Mouse (Mus musculus) liver, embryonic 14.5 days (tissue): Measurements from ENCODE around the gene Hmg20b. TPM values are rescaled to one million over a fixed set of nuclear protein-coding genes. Genes with fewer than 3 reads are reported as not detected.
A peak's percentile ranks its signal among the peaks of the same experiment; 100 is the strongest.

Experiments
- ATAC-seq: fragments of 200-750 bp; cut with Nextera tagmentation; 2 replicates; pipeline ENCODE4 v1.8.0; 2017; ENCODE audit warnings: moderate number of reproducible peaks, mild to moderate bottlenecking, moderate library complexity; ENCODE audit not compliant: insufficient read depth
- DNase-seq, 3 experiments: peaks; one replicate each; pipeline ENCODE4 v3.0.0-alpha.2; 2012 to 2013; ENCODE audit warnings: low read depth in 3 of 3, low spot score in 3 of 3
- H3K27ac ChIP-seq: fragments of 300-500 bp; sonication (generic); 2 replicates; pipeline ENCODE4 v1.5.1; 2014; ENCODE audit warnings: moderate library complexity, mild to moderate bottlenecking, control low read depth, inconsistent platforms
- H3K27me3 ChIP-seq: fragments of 300-500 bp; sonication (generic); 2 replicates; pipeline ENCODE4 v1.6.1; 2014; ENCODE audit warnings: mild to moderate bottlenecking, low read length, moderate library complexity; ENCODE audit not compliant: control insufficient read depth, insufficient read depth
- H3K36me3 ChIP-seq: fragments of 300-500 bp; sonication (generic); replicated peaks from 2 replicates; pipeline ENCODE4 v1.6.1; 2014; ENCODE audit warnings: low read depth; ENCODE audit not compliant: control insufficient read depth, insufficient read depth
- H3K4me1 ChIP-seq, 2 experiments: fragments of 200-500 bp in 1 of 2; fragments of 300-500 bp in 1 of 2; sonication (generic) in 1 of 2; replicated peaks; 2 replicates each; pipeline ENCODE4 v1.6.1; 2012 to 2014; ENCODE audit warnings: antibody characterized with exemption in 1 of 2, inconsistent platforms in 1 of 2, low read length in 1 of 2; ENCODE audit not compliant: control insufficient read depth in 2 of 2, insufficient read depth in 2 of 2
- H3K4me2 ChIP-seq: fragments of 300-500 bp; sonication (generic); 2 replicates; pipeline ENCODE4 v1.6.1; 2014; ENCODE audit warnings: low read depth, mild to moderate bottlenecking, control low read depth, moderate library complexity
- H3K4me3 ChIP-seq, 2 experiments: fragments of 200-500 bp in 1 of 2; fragments of 300-500 bp in 1 of 2; sonication (generic) in 1 of 2; 2 replicates each; pipeline ENCODE4 v1.5.1; 2012 to 2014; ENCODE audit warnings: low read depth in 2 of 2, low read length in 2 of 2, mild to moderate bottlenecking in 2 of 2, control low read depth in 1 of 2, inconsistent platforms in 1 of 2, moderate library complexity in 1 of 2; ENCODE audit not compliant: insufficient read depth in 1 of 2
- H3K9ac ChIP-seq: fragments of 300-500 bp; sonication (generic); replicated peaks from 2 replicates; pipeline ENCODE4 v1.6.1; 2014; ENCODE audit warnings: mild to moderate bottlenecking, control low read depth, moderate library complexity
- H3K9me3 ChIP-seq: fragments of 300-500 bp; sonication (generic); 2 replicates; pipeline ENCODE4 v1.6.1; 2016; ENCODE audit warnings: low read length, mixed read lengths; ENCODE audit not compliant: control insufficient read depth
- CTCF ChIP-seq: IDR thresholded peaks from 2 replicates; pipeline ENCODE4 v1.5.1; 2016; ENCODE audit warnings: antibody characterized with exemption, low read depth, control low read depth
- EP300 ChIP-seq: IDR thresholded peaks from 2 replicates; pipeline ENCODE4 v1.6.1; 2016; ENCODE audit warnings: antibody characterized with exemption, low read depth
- WGBS: fragments of 180-500 bp; shearing (Covaris S2); extraction: QIAGEN DNeasy Blood & Tissue Kit; methylation state at CpG from one replicate; pipeline ENCODE4 v1.1.7; 2014; ENCODE audit not compliant: insufficient replicate concordance; 5-methylcytosine and 5-hydroxymethylcytosine counted together
- polyA plus RNA-seq, 2 experiments: library from polyadenylated mRNA; depleted of rRNA in 1 of 2; stranded (reverse) in 1 of 2; unstranded in 1 of 2; fragments of >200 nt; fragmentation: Nextera tagmentation in 1 of 2; extraction: Ambion mirVana in 1 of 2; gene quantifications; 2 replicates each; pipeline versions ENCODE4 v1.2.1 to v1.2.3; 2012 to 2014

Hmg20b gene
- polyA plus RNA-seq, 2 experiments = 20.3 to 24.9 TPM

- Histone ChIP-seq H3K27ac (no peak overlapping the region), H3K27me3 (no peaks in the 10 kb centered on the region), H3K4me3 (peak overlapping the region; percentile 87 to 98; a peak in 3 of 4 replicates), H3K36me3 (peaks cover 11% of the 10 kb centered on the region), H3K4me1 (peaks cover 30 to 32% of the 10 kb centered on the region in 2 experiments), H3K4me2 (peak overlapping the region; percentile 93), H3K9ac (peak overlapping the region; percentile 92; the same call in 1 of the 2 replicates), H3K9me3 (no peaks in the 10 kb centered on the region)
- no peak for TF ChIP-seq CTCF
- TF ChIP-seq EP300 = no peak
- 62% methylated on average over 22 of the region's 22 CpGs for WGBS
- no peak for ATAC-seq
- no peak for DNase-seq
These were observed 35.5 kb upstream of the Hmg20b start for GRCm38 (mm10) chr10:81385603-81386306.

- DNase-seq (no peak), ATAC-seq (no peak; the same call in 1 of the 2 replicates)
- no peaks in the 10 kb centered on the region for H3K27me3 ChIP-seq
- no peak for TF ChIP-seq EP300
- TF ChIP-seq CTCF = no peak
- peaks cover 11% of the 10 kb centered on the region for H3K36me3 ChIP-seq
- peak overlapping the region; percentile 97 for H3K27ac ChIP-seq
- H3K4me3 ChIP-seq = peak overlapping the region; percentile 87 to 98
- under 1% methylated on average over 19 of the region's 19 CpGs for WGBS
- peak overlapping the region; percentile 93 for H3K4me2 ChIP-seq
- H3K9me3 ChIP-seq = no peaks in the 10 kb centered on the region
- peaks cover 42 to 44% of the 10 kb centered on the region in 2 experiments for H3K4me1 ChIP-seq
- peak overlapping the region; percentile 92 for H3K9ac ChIP-seq
These were observed 34.3 kb upstream of the Hmg20b start for GRCm38 (mm10) chr10:81384605-81384982.

- Histone ChIP-seq H3K9ac (peak within 1 kb of the TSS; percentile 92), H3K4me3 (peak within 1 kb of the TSS; percentile 87 to 98), H3K36me3 (peaks cover 11% of the 10 kb centered on the region), H3K27ac (peak within 1 kb of the TSS; percentile 97), H3K4me1 (peaks cover 47 to 50% of the 10 kb centered on the region in 2 experiments), H3K27me3 (no peaks in the 10 kb centered on the region), H3K4me2 (peak within 1 kb of the TSS; percentile 93), H3K9me3 (no peaks in the 10 kb centered on the region)
- TF ChIP-seq CTCF = peak; percentile 20; the same call in 1 of the 2 replicates
- TF ChIP-seq EP300 = no peak
- WGBS = 4% methylated on average over 50 of the region's 54 CpGs
- peak; percentile 98 for DNase-seq
- peak; percentile 78 for ATAC-seq
These were observed 33.7 kb upstream of the Hmg20b start, which contains the start of the genes Dohh and Gm48551 for GRCm38 (mm10) chr10:81383802-81384604. Dohh (plus strand) TSS chr10:81384428. Gm48551 (plus strand) TSS chr10:81384466.

GRCm38 (mm10) chr10:81382039-81382438, 31.8 kb upstream of the Hmg20b start:
- no peaks in the 10 kb centered on the region for H3K27me3 ChIP-seq
- TF ChIP-seq CTCF (no peak), EP300 (no peak)
- peak overlapping the region in 1 of 2 experiments; percentile 5; a peak in 1 of 4 replicates for H3K4me3 ChIP-seq
- peaks cover 6% of the 10 kb centered on the region for H3K36me3 ChIP-seq
- 9% methylated on average over 5 of the region's 5 CpGs for WGBS
- DNase-seq (peak; percentile 97 to 99 (median 97)), ATAC-seq (peak; percentile 73)
- H3K4me2 ChIP-seq = peak overlapping the region; percentile 50
- no peaks in the 10 kb centered on the region for H3K9me3 ChIP-seq
- H3K27ac ChIP-seq = peak overlapping the region; percentile 97
- peaks cover 52 to 55% of the 10 kb centered on the region in 2 experiments for H3K4me1 ChIP-seq
- H3K9ac ChIP-seq = peak overlapping the region; percentile 72
